Mouse (Mus musculus): Measurements from ENCODE around the gene Ascl5. TPM values are rescaled to one million over a fixed set of nuclear protein-coding genes. Genes with fewer than 3 reads are reported as not detected.
A peak's percentile ranks its signal among the peaks of the same experiment; 100 is the strongest.

Gene Ascl5
- total and polyA plus RNA-seq, 2 experiments from 2014 or later, result 0.90 TPM; not detected in 1

DNA sequence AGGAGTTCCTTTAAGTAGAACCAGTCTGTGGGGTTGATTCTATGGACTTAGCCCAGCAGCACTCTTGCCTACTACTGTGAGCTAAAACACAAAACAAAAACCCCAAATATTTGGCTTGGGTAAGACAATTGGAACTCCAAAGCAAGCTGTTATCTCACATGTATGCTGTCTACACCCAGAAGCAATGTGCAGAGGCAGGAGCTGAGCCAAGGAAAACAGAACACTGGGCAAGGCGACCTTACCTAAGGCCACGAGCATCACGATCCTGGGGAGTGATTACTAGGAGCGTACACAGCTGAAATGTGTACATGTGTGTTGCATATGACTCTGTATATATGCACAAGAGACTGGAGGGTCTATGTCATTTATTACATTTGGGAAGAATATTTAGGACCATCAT is 37.1 kb upstream of the Ascl5 start:
- 76% methylated on average over 4 of the region's 4 CpGs for WGBS
- no peak for ATAC-seq
- no peaks in the 10 kb centered on the region; the same call in 1 of the 2 replicates for H3K27me3 ChIP-seq (ENCODE audit: insufficient read depth, low read length)

DNA sequence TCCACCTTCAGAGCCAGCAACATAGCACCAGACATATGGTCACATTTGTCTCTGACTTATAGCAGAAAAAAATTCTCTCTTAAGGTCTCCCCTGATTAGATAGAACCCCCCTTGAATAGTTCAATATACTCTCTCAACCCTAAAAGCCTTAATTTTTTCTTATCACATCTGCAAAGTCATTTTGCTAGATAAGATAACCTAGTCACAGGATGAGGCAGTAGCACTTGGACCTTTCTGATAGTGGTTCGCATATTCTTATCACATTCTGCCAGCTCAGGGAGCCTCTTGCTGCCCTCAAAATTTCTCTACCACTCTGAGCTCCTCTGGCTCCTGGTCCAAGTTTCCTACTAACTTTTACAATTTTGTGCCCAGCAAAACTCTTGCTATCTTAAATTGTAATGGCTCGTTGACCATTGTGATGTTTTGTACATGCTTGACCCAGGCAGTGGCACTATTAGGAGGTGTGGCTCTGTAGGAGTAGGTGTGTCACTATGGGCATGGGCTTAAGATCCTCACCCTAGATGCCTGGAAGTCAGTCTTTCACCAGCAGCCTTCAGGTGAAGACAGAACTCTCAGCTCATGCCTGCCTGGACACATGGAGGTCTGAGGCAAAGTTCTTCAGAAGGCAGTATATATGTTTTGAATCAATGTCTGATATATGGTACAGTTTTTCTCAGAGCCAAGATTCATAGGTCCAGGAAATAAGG is 35.7 kb upstream of the Ascl5 start:
- H3K4me1 ChIP-seq (ENCODE audit: insufficient read depth), result peaks cover 6% of the 10 kb centered on the region; the same call in 1 of the 2 replicates
- no peak for TF ChIP-seq CTCF (IDR thresholded peaks at IDR 0.05; ENCODE audit: low read depth)
- H3K9ac ChIP-seq, result no peak overlapping the region
- H3K36me3 ChIP-seq (ENCODE audit: insufficient read depth), result no peaks in the 10 kb centered on the region
- no peak overlapping the region for H3K4me3 ChIP-seq (ENCODE audit: low read depth, low read length)
- H3K9me3 ChIP-seq (ENCODE audit: low read length), result no peaks in the 10 kb centered on the region
- no peaks in the 10 kb centered on the region for H3K27me3 ChIP-seq (ENCODE audit: insufficient read depth, low read length)
- no peak overlapping the region for H3K4me2 ChIP-seq (ENCODE audit: low read depth)
- ATAC-seq, result no peak
- no peak overlapping the region for H3K27ac ChIP-seq (ENCODE audit: low read depth, low read length)
- 88% methylated on average over 2 of the region's 2 CpGs for WGBS
- DNase-seq, result no peak

More for the DNA sequence above, 37.1 kb upstream of the Ascl5 start:
- no peak overlapping the region for H3K9ac ChIP-seq
- no peaks in the 10 kb centered on the region for H3K36me3 ChIP-seq (ENCODE audit: insufficient read depth)
- H3K9me3 ChIP-seq (ENCODE audit: low read length), result no peaks in the 10 kb centered on the region
- no peak for DNase-seq
- H3K4me1 ChIP-seq (ENCODE audit: insufficient read depth), result no peaks in the 10 kb centered on the region
- H3K4me2 ChIP-seq (ENCODE audit: low read depth), result no peak overlapping the region
- no peak overlapping the region for H3K4me3 ChIP-seq (ENCODE audit: low read depth, low read length)
- TF ChIP-seq CTCF (IDR thresholded peaks at IDR 0.05; ENCODE audit: low read depth), result no peak
- no peak overlapping the region for H3K27ac ChIP-seq (ENCODE audit: low read depth, low read length)

DNA sequence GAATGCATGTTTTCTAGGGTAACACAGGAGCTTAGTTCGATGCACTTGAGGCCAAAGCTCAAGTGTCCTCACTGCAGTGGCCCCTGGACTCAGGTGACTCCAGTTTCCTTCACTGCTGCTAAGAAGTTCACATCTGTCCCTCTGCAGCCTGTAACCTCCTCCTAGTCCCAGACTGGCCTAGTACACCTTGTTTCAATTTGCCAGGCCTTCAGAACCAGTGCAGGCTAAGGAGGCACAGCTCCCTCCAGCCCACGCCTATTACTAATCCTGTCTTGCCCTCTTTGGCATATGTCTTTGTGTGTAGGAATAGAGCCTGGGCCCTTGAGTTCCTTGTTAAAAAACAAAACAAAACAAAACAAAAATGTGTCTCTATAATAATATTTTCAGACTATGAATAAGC is 33.3 kb upstream of the Ascl5 start:
- Histone ChIP-seq H3K4me1 (ENCODE audit: insufficient read depth) (peaks cover 6% of the 10 kb centered on the region; the same call in 1 of the 2 replicates), H3K9me3 (ENCODE audit: low read length) (no peaks in the 10 kb centered on the region), H3K9ac (peak overlapping the region; percentile 73; the same call in 1 of the 2 replicates), H3K27ac (ENCODE audit: low read depth, low read length) (peak overlapping the region; percentile 74; the same call in 1 of the 2 replicates), H3K4me2 (ENCODE audit: low read depth) (0 out of 2 replicates have a peak overlapping the region, but pooled peaks have one; percentile 9), H3K36me3 (ENCODE audit: insufficient read depth) (peaks cover 13% of the 10 kb centered on the region), H3K27me3 (ENCODE audit: insufficient read depth, low read length) (no peaks in the 10 kb centered on the region), H3K4me3 (ENCODE audit: low read depth, low read length) (no peak overlapping the region)
- no peak for DNase-seq
- 72% methylated on average over 2 of the region's 2 CpGs for WGBS
- TF ChIP-seq CTCF (IDR thresholded peaks at IDR 0.05; ENCODE audit: low read depth), result no peak
- no peak for ATAC-seq

DNA sequence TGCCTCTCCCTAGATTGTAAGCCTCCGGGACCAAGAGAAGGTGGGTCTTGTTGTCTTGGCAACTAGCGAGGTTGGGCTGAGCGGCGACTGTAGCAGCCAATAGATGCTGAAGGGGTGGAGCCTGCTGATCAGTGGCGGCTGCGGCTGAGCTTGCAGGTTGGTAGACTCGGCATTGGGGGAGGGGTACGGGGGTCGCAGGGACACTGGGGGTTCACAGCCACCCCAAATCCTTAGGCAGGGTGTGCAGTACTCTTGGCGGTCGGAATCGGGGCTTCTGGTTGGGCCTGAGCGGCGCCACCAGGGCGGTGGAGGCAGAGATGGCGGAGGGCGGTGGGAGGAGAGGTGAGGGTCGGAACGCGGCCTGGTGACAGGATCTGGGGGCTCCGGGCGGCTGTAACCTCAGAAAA is 32.7 kb upstream of the Ascl5 start:
- Histone ChIP-seq H3K36me3 (ENCODE audit: insufficient read depth) (peaks cover 19% of the 10 kb centered on the region), H3K4me2 (ENCODE audit: low read depth) (peak overlapping the region; percentile 94), H3K27me3 (ENCODE audit: insufficient read depth, low read length) (no peaks in the 10 kb centered on the region), H3K27ac (ENCODE audit: low read depth, low read length) (peak overlapping the region; percentile 74), H3K9me3 (ENCODE audit: low read length) (no peaks in the 10 kb centered on the region), H3K9ac (peak overlapping the region; percentile 73), H3K4me3 (ENCODE audit: low read depth, low read length) (peak overlapping the region; percentile 77), H3K4me1 (ENCODE audit: insufficient read depth) (peaks cover 6% of the 10 kb centered on the region; the same call in 1 of the 2 replicates)
- WGBS, result 3% methylated on average over 22 of the region's 22 CpGs
- no peak; the same call in 1 of the 2 replicates for TF ChIP-seq CTCF (IDR thresholded peaks at IDR 0.05; ENCODE audit: low read depth)
- ATAC-seq, result peak; percentile 100
- peak; percentile 97 for DNase-seq

DNA sequence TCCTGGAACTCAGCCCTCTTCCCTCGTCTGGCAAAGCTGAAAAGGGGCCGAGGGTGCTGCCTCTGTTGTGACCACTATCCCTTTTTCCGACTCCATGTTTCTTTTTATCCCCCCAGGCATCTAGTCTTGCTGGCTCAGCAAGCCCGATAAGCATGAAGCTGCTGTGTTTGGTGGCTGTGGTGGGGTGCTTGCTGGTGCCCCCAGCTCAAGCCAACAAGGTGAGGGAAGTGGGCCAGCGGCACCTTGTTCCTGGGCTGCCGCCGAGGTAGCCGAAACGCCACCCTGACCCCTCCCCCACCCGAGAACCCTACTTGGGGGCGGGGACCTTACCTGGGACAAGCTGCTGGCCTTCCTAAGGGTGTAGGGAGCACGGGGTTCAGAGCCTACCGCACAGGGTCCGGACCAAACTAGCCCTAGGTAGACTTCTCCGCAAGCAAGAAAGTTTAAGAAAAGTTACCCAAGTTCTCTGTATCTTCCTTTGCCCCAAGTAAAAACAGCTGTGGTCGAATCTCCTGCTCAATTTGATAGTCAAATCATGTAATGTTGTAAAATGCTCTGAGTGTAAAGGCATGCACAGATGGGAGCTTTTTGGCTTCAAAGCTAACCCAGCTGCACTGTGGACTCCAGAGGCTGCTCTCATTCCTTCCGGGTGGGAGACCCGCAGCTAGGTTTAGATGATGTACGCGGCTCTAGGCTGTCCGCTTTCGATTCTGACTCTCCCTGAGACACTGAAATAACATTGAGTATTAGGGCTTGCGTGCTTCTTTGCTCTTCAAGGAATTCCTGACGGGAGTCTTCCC is 32.0 kb upstream of the Ascl5 start:
- H3K4me2 ChIP-seq (ENCODE audit: low read depth), result peak overlapping the region; percentile 94
- DNase-seq (peak; percentile 43), ATAC-seq (peak; percentile 17)
- H3K9me3 ChIP-seq (ENCODE audit: low read length), result no peaks in the 10 kb centered on the region
- H3K36me3 ChIP-seq (ENCODE audit: insufficient read depth), result peaks cover 23% of the 10 kb centered on the region
- peaks cover 6% of the 10 kb centered on the region; the same call in 1 of the 2 replicates for H3K4me1 ChIP-seq (ENCODE audit: insufficient read depth)
- no peak for TF ChIP-seq CTCF (IDR thresholded peaks at IDR 0.05; ENCODE audit: low read depth)
- H3K27me3 ChIP-seq (ENCODE audit: insufficient read depth, low read length), result no peaks in the 10 kb centered on the region
- peak overlapping the region; percentile 77 for H3K4me3 ChIP-seq (ENCODE audit: low read depth, low read length)
- H3K27ac ChIP-seq (ENCODE audit: low read depth, low read length), result peak overlapping the region; percentile 74
- 5% methylated on average over 24 of the region's 24 CpGs for WGBS
- H3K9ac ChIP-seq, result peak overlapping the region; percentile 73

DNA sequence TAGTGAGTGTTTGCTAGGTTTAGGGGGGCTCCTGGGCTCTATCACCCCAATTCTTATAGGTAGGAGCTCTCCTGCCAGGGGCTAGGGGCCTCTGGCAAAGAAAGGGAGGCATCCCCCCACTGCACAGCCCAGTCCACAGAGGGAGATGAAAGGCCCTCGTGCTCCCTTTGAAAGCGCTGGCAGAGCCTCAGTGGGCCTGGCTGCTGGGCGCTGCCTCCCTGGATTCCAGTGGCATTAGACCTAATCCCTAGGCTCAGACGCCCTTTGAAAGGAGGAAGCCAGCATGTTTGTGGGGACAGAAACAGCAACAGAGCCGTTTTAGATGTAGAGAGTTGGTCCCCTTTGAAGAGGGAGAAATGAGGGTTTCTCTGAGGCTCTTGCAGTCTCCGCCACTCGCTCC is 20.4 kb upstream of the Ascl5 start:
- H3K36me3 ChIP-seq (ENCODE audit: insufficient read depth), result peaks cover 86% of the 10 kb centered on the region
- H3K27ac ChIP-seq (ENCODE audit: low read depth, low read length), result no peak overlapping the region
- H3K9me3 ChIP-seq (ENCODE audit: low read length), result no peaks in the 10 kb centered on the region
- no peak for TF ChIP-seq CTCF (IDR thresholded peaks at IDR 0.05; ENCODE audit: low read depth)
- H3K9ac ChIP-seq, result no peak overlapping the region
- no peak overlapping the region for H3K4me2 ChIP-seq (ENCODE audit: low read depth)
- no peaks in the 10 kb centered on the region for H3K27me3 ChIP-seq (ENCODE audit: insufficient read depth, low read length)
- H3K4me1 ChIP-seq (ENCODE audit: insufficient read depth), result no peaks in the 10 kb centered on the region
- WGBS, result 26% methylated on average over 7 of the region's 7 CpGs
- peak; percentile 51 for ATAC-seq
- no peak overlapping the region for H3K4me3 ChIP-seq (ENCODE audit: low read depth, low read length)
- no peak for DNase-seq

DNA sequence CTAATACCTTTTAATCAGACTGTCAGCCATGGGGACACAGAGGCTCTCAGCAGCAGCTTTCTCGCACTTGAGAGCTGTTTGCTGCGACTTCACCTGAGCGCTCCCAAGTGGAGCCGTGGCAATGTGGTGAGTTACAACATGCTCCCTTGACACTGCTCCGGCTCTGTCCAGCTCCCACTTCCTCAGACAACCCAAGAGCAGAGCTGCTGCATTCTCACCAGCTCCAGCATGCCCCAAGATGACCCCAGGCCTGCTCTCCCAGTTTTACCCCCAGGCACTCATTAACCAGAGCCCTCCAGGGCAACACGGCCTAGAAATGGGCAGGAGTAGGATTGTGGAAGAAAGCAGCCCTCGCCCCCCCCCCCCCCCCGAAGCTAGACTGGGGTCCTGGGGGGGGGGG is 18.9 kb upstream of the Ascl5 start:
- DNase-seq (no peak), ATAC-seq (no peak)
- Histone ChIP-seq H3K9me3 (ENCODE audit: low read length) (no peaks in the 10 kb centered on the region), H3K36me3 (ENCODE audit: insufficient read depth) (peaks cover 77% of the 10 kb centered on the region), H3K4me1 (ENCODE audit: insufficient read depth) (no peaks in the 10 kb centered on the region), H3K27me3 (ENCODE audit: insufficient read depth, low read length) (no peaks in the 10 kb centered on the region), H3K4me2 (ENCODE audit: low read depth) (no peak overlapping the region), H3K9ac (no peak overlapping the region), H3K4me3 (ENCODE audit: low read depth, low read length) (no peak overlapping the region), H3K27ac (ENCODE audit: low read depth, low read length) (no peak overlapping the region)
- TF ChIP-seq CTCF (IDR thresholded peaks at IDR 0.05; ENCODE audit: low read depth), result no peak
- 86% methylated on average over 8 of the region's 8 CpGs for WGBS

All from forebrain, postnatal 0 days (tissue).